Mouse (Mus musculus) heart, adult 2 months (tissue): Measurements from ENCODE around the gene Gbx1.

Source experiments
- CTCF ChIP-seq: fragments of 200-600 bp; IDR thresholded peaks from 2 replicates; pipeline ENCODE4 v1.8.1; 2022; ENCODE audit warnings: antibody characterized with exemption, mild to moderate bottlenecking, moderate library complexity
- EP300 ChIP-seq: fragments of 200-500 bp; IDR thresholded peaks from 2 replicates; pipeline ENCODE4 v1.6.1; 2011; ENCODE audit warnings: low read depth, low read length, control low read depth; ENCODE audit not compliant: insufficient read depth
- POLR2A ChIP-seq: fragments of 200-500 bp; IDR thresholded peaks from 2 replicates; pipeline ENCODE4 v1.6.1; 2011; ENCODE audit warnings: mild to moderate bottlenecking, low read depth, low read length, control low read depth; ENCODE audit not compliant: insufficient read depth

DNA sequence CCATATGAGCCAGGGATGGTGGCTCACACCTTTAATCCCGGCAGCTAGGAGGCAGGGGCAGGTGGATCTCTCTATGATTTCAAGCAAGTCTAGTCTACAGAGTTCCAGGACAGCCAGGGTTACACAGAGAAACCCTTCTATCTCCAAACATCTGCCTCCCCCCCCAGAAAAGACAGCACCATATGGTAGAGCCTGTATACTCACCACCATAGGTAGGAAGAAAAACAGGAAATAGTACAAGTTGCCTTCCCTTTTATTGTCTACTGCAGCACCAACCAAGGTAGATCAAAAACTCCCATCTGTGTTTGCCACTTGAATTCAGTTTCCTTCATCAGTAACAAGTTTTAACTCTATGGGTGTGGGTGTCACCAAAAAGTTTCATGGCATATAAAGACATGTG is 48.9 kb upstream of the Gbx1 start:
- TF ChIP-seq POLR2A (no peak), EP300 (no peak), CTCF (no peak)
